Mouse (Mus musculus) hindbrain, postnatal 0 days (tissue): ENCODE results near the gene Plekha6. TPM values are rescaled to one million over a fixed set of nuclear protein-coding genes. Genes with fewer than 3 reads are reported as not detected.
A peak's percentile ranks its signal among the peaks of the same experiment; 100 is the strongest.

Source experiments
- ATAC-seq: fragments of 200-750 bp; cut with Nextera tagmentation; 2 replicates; pipeline ENCODE4 v1.8.0; 2017; ENCODE audit warnings: mild to moderate bottlenecking, moderate TSS enrichment, moderate library complexity
- DNase-seq: peaks from one replicate; pipeline ENCODE4 v3.0.0-alpha.2; 2015; ENCODE audit warnings: low spot score
- H3K27ac ChIP-seq: fragments of 300-500 bp; sonication (generic); 2 replicates; pipeline ENCODE4 v1.5.1; 2014; ENCODE audit warnings: mild to moderate bottlenecking
- H3K27me3 ChIP-seq: fragments of 300-500 bp; sonication (generic); 2 replicates; pipeline ENCODE4 v1.6.1; 2014; ENCODE audit warnings: low read length, mixed read lengths; ENCODE audit not compliant: insufficient read depth
- H3K36me3 ChIP-seq: fragments of 300-500 bp; sonication (generic); 2 replicates; pipeline ENCODE4 v1.6.1; 2014; ENCODE audit warnings: low read length, mixed read lengths; ENCODE audit not compliant: insufficient read depth
- H3K4me1 ChIP-seq: fragments of 300-500 bp; sonication (generic); 2 replicates; pipeline ENCODE4 v1.6.1; 2014; ENCODE audit warnings: antibody characterized with exemption, low read length, mixed read lengths; ENCODE audit not compliant: insufficient read depth
- H3K4me2 ChIP-seq: fragments of 300-500 bp; sonication (generic); 2 replicates; pipeline ENCODE4 v1.6.1; 2014; ENCODE audit warnings: low read depth, mild to moderate bottlenecking, low read length, moderate library complexity, mixed read lengths
- H3K4me3 ChIP-seq: fragments of 300-500 bp; sonication (generic); 2 replicates; pipeline ENCODE4 v1.5.1; 2014; ENCODE audit warnings: low read length
- H3K9ac ChIP-seq: fragments of 300-500 bp; sonication (generic); replicated peaks from 2 replicates; pipeline ENCODE4 v1.6.1; 2014; ENCODE audit warnings: mild to moderate bottlenecking, low read length, moderate library complexity, mixed read lengths
- H3K9me3 ChIP-seq: fragments of 300-500 bp; sonication (generic); 2 replicates; pipeline ENCODE4 v1.6.1; 2016; ENCODE audit warnings: low read length, mixed read lengths
- CTCF ChIP-seq: IDR thresholded peaks from 2 replicates; pipeline ENCODE4 v1.5.1; 2016; ENCODE audit warnings: antibody characterized with exemption, control low read depth, low read depth
- WGBS: fragments of 180-500 bp; shearing (Covaris S2); extraction: QIAGEN DNeasy Blood & Tissue Kit; methylation state at CpG from one replicate; pipeline ENCODE4 v1.1.7; 2014; 5-methylcytosine and 5-hydroxymethylcytosine counted together
- polyA plus RNA-seq: library from polyadenylated mRNA; unstranded; fragments of >200 nt; fragmentation: Nextera tagmentation; extraction: Ambion mirVana; gene quantifications from 2 replicates; pipeline ENCODE4 v1.2.1, GENCODE M21; 2015
- total RNA-seq: library from RNA; depleted of rRNA; stranded (reverse); fragments of >200 nt; gene quantifications from 2 replicates; pipeline ENCODE4 v1.2.3, GENCODE M21; 2014

Gene Plekha6
- total and polyA plus RNA-seq, 2 experiments from 2014 or later: 9.7 to 41.0 TPM

GRCm38 (mm10) chr1:133235909-133236308 lies 71.9 kb downstream of the Plekha6 start:
- H3K27ac ChIP-seq: no peak overlapping the region; the same call in 1 of the 2 replicates
- no peak for TF ChIP-seq CTCF
- ATAC-seq (no peak), DNase-seq (no peak)
- no peaks in the 10 kb centered on the region for H3K4me1 ChIP-seq
- H3K9ac ChIP-seq: no peak overlapping the region
- no peaks in the 10 kb centered on the region for H3K27me3 ChIP-seq
- H3K36me3 ChIP-seq: no peaks in the 10 kb centered on the region
- WGBS: 56% methylated on average over 5 of the region's 5 CpGs
- H3K4me3 ChIP-seq: no peak overlapping the region
- no peaks in the 10 kb centered on the region for H3K9me3 ChIP-seq
- H3K4me2 ChIP-seq: no peak overlapping the region

- DNase-seq: no peak
- H3K27me3 ChIP-seq: no peaks in the 10 kb centered on the region
- H3K9ac ChIP-seq: no peak overlapping the region
- no peak overlapping the region for H3K27ac ChIP-seq
- no peaks in the 10 kb centered on the region for H3K9me3 ChIP-seq
- peak; percentile 27; the same call in 1 of the 2 replicates for ATAC-seq
- 38% methylated on average over 8 of the region's 8 CpGs for WGBS
- H3K4me2 ChIP-seq: no peak overlapping the region
- H3K4me1 ChIP-seq: no peaks in the 10 kb centered on the region
- H3K4me3 ChIP-seq: no peak overlapping the region
- no peak for TF ChIP-seq CTCF
- H3K36me3 ChIP-seq: no peaks in the 10 kb centered on the region
Observed at GRCm38 (mm10) chr1:133236693-133237440, 72.9 kb downstream of the Plekha6 start.

DNA sequence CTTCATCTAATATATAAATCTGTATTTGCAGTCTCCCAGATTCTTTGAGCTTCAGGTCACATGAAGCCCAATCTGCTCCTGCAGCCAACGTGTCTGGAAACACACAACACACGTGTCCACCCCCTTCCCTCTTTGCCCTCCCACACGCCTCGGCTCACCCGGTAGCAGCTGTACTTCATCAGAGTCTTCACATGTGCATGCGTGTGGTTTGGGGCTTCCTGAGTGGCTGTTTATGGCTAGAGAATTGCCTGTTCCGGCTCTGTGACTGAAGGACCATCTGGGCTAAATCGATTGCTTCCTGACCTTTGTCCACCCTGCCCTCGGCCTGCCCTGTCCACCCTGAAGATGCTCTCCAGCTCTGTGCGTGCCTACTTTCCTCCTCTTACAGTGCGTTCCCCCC lies 73.7 kb downstream of the Plekha6 start:
- H3K27me3 ChIP-seq: no peaks in the 10 kb centered on the region
- no peaks in the 10 kb centered on the region for H3K36me3 ChIP-seq
- ATAC-seq: no peak
- H3K4me1 ChIP-seq: no peaks in the 10 kb centered on the region
- no peak overlapping the region for H3K4me3 ChIP-seq
- H3K4me2 ChIP-seq: no peak overlapping the region
- DNase-seq: no peak
- H3K27ac ChIP-seq: no peak overlapping the region
- no peak for TF ChIP-seq CTCF
- H3K9me3 ChIP-seq: no peaks in the 10 kb centered on the region
- H3K9ac ChIP-seq: no peak overlapping the region
- WGBS: 47% methylated on average over 11 of the region's 11 CpGs

DNA sequence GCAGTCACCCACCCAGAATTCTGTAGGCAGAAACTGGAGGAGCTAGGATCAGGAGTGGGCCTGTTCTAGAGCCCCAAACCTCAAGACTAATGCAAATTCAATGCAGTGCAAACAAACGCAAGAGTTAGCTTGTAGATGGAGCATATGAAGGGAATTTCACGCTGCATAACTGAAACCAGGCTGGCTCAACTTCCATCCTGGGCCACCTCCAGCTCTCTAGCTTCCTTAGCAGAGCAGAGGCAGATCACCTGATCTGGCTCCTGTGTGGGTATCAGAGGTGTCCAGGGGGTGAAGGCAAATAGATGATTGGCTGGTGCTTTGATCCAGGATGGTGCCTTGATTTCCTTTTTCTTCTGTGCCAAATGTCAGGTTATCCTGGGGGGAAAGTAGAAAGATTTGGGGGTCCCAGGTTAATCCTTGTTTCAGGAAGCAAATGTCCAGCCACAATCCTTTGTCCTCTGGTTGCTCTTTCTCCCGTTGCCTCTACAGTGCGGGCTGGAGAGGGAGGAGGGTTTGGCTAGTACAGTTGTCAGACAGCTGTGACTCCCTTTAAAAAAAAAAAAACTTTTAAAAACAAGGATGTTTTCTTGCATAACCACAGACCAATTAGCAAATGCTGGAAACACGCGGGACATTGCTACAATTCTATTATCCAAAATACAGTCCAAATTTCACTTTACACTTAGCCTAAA lies 75.3 kb downstream of the Plekha6 start:
- ATAC-seq: no peak
- no peak overlapping the region for H3K9ac ChIP-seq
- H3K36me3 ChIP-seq: no peaks in the 10 kb centered on the region
- no peak for TF ChIP-seq CTCF
- no peaks in the 10 kb centered on the region for H3K9me3 ChIP-seq
- no peaks in the 10 kb centered on the region for H3K4me1 ChIP-seq
- H3K4me3 ChIP-seq: no peak overlapping the region
- DNase-seq: no peak
- H3K4me2 ChIP-seq: no peak overlapping the region
- WGBS: 48% methylated on average over 6 of the region's 6 CpGs
- H3K27me3 ChIP-seq: no peaks in the 10 kb centered on the region
- no peak overlapping the region for H3K27ac ChIP-seq

GRCm38 (mm10) chr1:133239813-133240160 lies 75.8 kb downstream of the Plekha6 start:
- H3K27me3 ChIP-seq: no peaks in the 10 kb centered on the region
- 56% methylated on average over 6 of the region's 6 CpGs for WGBS
- no peaks in the 10 kb centered on the region for H3K36me3 ChIP-seq
- TF ChIP-seq CTCF: no peak
- no peak overlapping the region for H3K9ac ChIP-seq
- no peak overlapping the region for H3K4me2 ChIP-seq
- no peak for DNase-seq
- no peaks in the 10 kb centered on the region for H3K9me3 ChIP-seq
- H3K4me1 ChIP-seq: peaks cover 3% of the 10 kb centered on the region; the same call in 1 of the 2 replicates
- ATAC-seq: no peak
- no peak overlapping the region for H3K4me3 ChIP-seq
- no peak overlapping the region for H3K27ac ChIP-seq

- Histone ChIP-seq H3K27ac (no peak overlapping the region), H3K4me1 (peaks cover 3% of the 10 kb centered on the region; the same call in 1 of the 2 replicates), H3K36me3 (no peaks in the 10 kb centered on the region), H3K4me3 (no peak overlapping the region), H3K9me3 (no peaks in the 10 kb centered on the region), H3K9ac (no peak overlapping the region), H3K27me3 (no peaks in the 10 kb centered on the region), H3K4me2 (no peak overlapping the region)
- TF ChIP-seq CTCF: no peak
- WGBS: 68% methylated on average over 3 of the region's 3 CpGs
- DNase-seq (no peak), ATAC-seq (no peak)
Observed at GRCm38 (mm10) chr1:133240881-133241280, 76.9 kb downstream of the Plekha6 start.

GRCm38 (mm10) chr1:133244668-133245067 lies 80.7 kb downstream of the Plekha6 start:
- no peak overlapping the region for H3K4me3 ChIP-seq
- H3K27ac ChIP-seq: no peak overlapping the region
- peaks cover 3% of the 10 kb centered on the region; the same call in 1 of the 2 replicates for H3K4me1 ChIP-seq
- DNase-seq (no peak), ATAC-seq (no peak)
- TF ChIP-seq CTCF: no peak
- H3K9ac ChIP-seq: no peak overlapping the region
- H3K27me3 ChIP-seq: no peaks in the 10 kb centered on the region
- H3K4me2 ChIP-seq: no peak overlapping the region
- H3K36me3 ChIP-seq: no peaks in the 10 kb centered on the region
- H3K9me3 ChIP-seq: no peaks in the 10 kb centered on the region
- WGBS: 70% methylated on average over 7 of the region's 7 CpGs
